Mouse (Mus musculus) limb, embryonic 14.5 days (tissue): Measurements from ENCODE around the gene Cacnb4. TPM values are rescaled to one million over a fixed set of nuclear protein-coding genes. Genes with fewer than 3 reads are reported as not detected.
A peak's percentile ranks its signal among the peaks of the same experiment; 100 is the strongest.

Experiments used
- ATAC-seq: fragments of 200-750 bp; cut with Nextera tagmentation; 2 replicates; pipeline ENCODE4 v1.8.0; 2017; ENCODE audit warnings: low read depth, moderate number of reproducible peaks, moderate TSS enrichment; ENCODE audit not compliant: low FRiP score
- DNase-seq: peaks from one replicate; pipeline ENCODE4 v3.0.0-alpha.2; 2015; ENCODE audit warnings: low spot score
- H3K27ac ChIP-seq: fragments of 300-500 bp; sonication (generic); replicated peaks from 2 replicates; pipeline ENCODE4 v1.5.1; 2014; ENCODE audit warnings: low read depth, mild to moderate bottlenecking, low read length, moderate library complexity, mixed read lengths
- H3K27me3 ChIP-seq: fragments of 300-500 bp; sonication (generic); 2 replicates; pipeline ENCODE4 v1.6.1; 2014; ENCODE audit warnings: low read length, mixed read lengths; ENCODE audit not compliant: control insufficient read depth, insufficient read depth
- H3K36me3 ChIP-seq: fragments of 300-500 bp; sonication (generic); 2 replicates; pipeline ENCODE4 v1.6.1; 2014; ENCODE audit warnings: mild to moderate bottlenecking, low read length, moderate library complexity, mixed read lengths; ENCODE audit not compliant: control insufficient read depth, insufficient read depth
- H3K4me1 ChIP-seq: fragments of 300-500 bp; sonication (generic); 2 replicates; pipeline ENCODE4 v1.6.1; 2014; ENCODE audit warnings: antibody characterized with exemption, low read length, mixed read lengths; ENCODE audit not compliant: control insufficient read depth, insufficient read depth
- H3K4me2 ChIP-seq: fragments of 300-500 bp; sonication (generic); replicated peaks from 2 replicates; pipeline ENCODE4 v1.6.1; 2014; ENCODE audit warnings: low read depth, mild to moderate bottlenecking, low read length, moderate library complexity; ENCODE audit not compliant: severe bottlenecking
- H3K4me3 ChIP-seq: fragments of 300-500 bp; sonication (generic); replicated peaks from 2 replicates; pipeline ENCODE4 v1.5.1; 2014; ENCODE audit warnings: low read length
- H3K9ac ChIP-seq: fragments of 300-500 bp; sonication (generic); 2 replicates; pipeline ENCODE4 v1.6.1; 2014; ENCODE audit warnings: mild to moderate bottlenecking, low read depth, low read length, moderate library complexity; ENCODE audit not compliant: severe bottlenecking
- H3K9me3 ChIP-seq: fragments of 300-500 bp; sonication (generic); 2 replicates; pipeline ENCODE4 v1.6.1; 2016; ENCODE audit warnings: low read length; ENCODE audit not compliant: control insufficient read depth
- POLR2A ChIP-seq: fragments of 200-500 bp; IDR thresholded peaks from 2 replicates; pipeline ENCODE4 v1.8.0; 2012; ENCODE audit warnings: inconsistent platforms, mild to moderate bottlenecking, moderate library complexity, borderline replicate concordance; ENCODE audit not compliant: insufficient read depth, insufficient read length; ENCODE audit errors: extremely low read depth
- WGBS: fragments of 180-500 bp; shearing (Covaris S2); extraction: QIAGEN DNeasy Blood & Tissue Kit; methylation state at CpG from one replicate; pipeline ENCODE4 v1.1.7; 2014; 5-methylcytosine and 5-hydroxymethylcytosine counted together
- polyA plus RNA-seq, 2 experiments: library from polyadenylated mRNA; depleted of rRNA in 1 of 2; stranded (reverse) in 1 of 2; unstranded in 1 of 2; fragments of >200 nt; fragmentation: Nextera tagmentation in 1 of 2; extraction: Ambion mirVana in 1 of 2; gene quantifications; 2 replicates each; pipeline versions ENCODE4 v1.2.1 to v1.2.3; 2012 to 2014

Cacnb4 gene
- polyA plus RNA-seq, 2 experiments: 0.81 to 0.91 TPM

- DNase-seq (no peak), ATAC-seq (no peak)
- no peak overlapping the region for H3K27ac ChIP-seq
- no peak overlapping the region for H3K4me2 ChIP-seq
- 0 out of 2 replicates have a peak, but pooled peaks cover 2% of the 10 kb centered on the region for H3K4me1 ChIP-seq
- TF ChIP-seq POLR2A: no peak
- no peak overlapping the region for H3K9ac ChIP-seq
- no peaks in the 10 kb centered on the region for H3K9me3 ChIP-seq
- no peaks in the 10 kb centered on the region for H3K27me3 ChIP-seq
- H3K36me3 ChIP-seq: no peaks in the 10 kb centered on the region
- H3K4me3 ChIP-seq: no peak overlapping the region
- 38% methylated on average over 4 of the region's 4 CpGs for WGBS
Observed at GRCm38 (mm10) chr2:52638226-52638625, 38.4 kb downstream of the Cacnb4 start.

DNA sequence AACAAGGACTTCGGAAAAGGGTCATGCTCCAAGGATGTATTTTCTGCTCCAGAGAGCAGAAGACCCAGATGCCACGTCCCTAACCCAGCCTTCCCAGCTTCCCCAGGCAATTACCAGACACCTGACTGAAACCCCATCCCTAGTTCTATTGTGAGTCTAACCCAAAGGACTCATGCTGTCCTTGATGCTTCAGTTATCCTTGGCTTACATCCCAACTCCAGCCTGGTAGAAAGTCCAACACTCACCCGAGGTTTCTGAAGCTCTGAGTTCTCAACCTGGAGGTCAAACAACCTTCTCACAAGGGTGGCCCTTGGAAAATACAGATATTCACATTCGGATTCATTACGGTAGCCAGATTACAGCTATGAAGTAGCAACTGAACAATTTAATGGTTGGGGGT lies 40.6 kb downstream of the Cacnb4 start:
- 75% methylated on average over 5 of the region's 5 CpGs for WGBS
- Histone ChIP-seq H3K4me1 (0 out of 2 replicates have a peak, but pooled peaks cover 2% of the 10 kb centered on the region), H3K9me3 (no peaks in the 10 kb centered on the region), H3K36me3 (no peaks in the 10 kb centered on the region), H3K27me3 (no peaks in the 10 kb centered on the region), H3K4me3 (no peak overlapping the region), H3K4me2 (no peak overlapping the region), H3K27ac (no peak overlapping the region), H3K9ac (no peak overlapping the region)
- no peak for TF ChIP-seq POLR2A
- ATAC-seq (no peak), DNase-seq (no peak)

DNA sequence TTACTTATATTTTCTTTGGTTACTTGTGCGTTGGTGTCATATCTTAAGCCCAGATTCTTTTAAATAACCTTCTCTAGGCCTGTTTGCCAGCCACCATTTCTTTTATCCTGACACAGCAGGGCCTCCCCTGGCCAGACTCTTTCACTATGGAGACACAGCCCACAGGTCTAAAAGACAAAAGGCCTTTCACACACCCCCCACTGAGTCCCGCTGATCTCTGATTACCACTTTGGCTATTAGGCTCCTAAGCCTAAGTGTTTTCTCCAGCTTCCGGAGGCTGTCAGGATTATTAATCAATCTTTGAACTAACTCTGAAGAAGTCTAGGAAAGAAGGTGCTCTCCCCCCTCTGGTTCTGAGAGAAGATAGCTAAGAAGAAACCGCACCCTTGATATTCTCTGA lies 41.3 kb downstream of the Cacnb4 start:
- no peak for DNase-seq
- Histone ChIP-seq H3K9ac (no peak overlapping the region), H3K4me1 (0 out of 2 replicates have a peak, but pooled peaks cover 2% of the 10 kb centered on the region), H3K9me3 (no peaks in the 10 kb centered on the region), H3K4me2 (no peak overlapping the region), H3K36me3 (no peaks in the 10 kb centered on the region), H3K27me3 (no peaks in the 10 kb centered on the region), H3K27ac (no peak overlapping the region), H3K4me3 (no peak overlapping the region)
- TF ChIP-seq POLR2A: no peak
- no peak for ATAC-seq
- 15% methylated on average over 4 of the region's 4 CpGs for WGBS

GRCm38 (mm10) chr2:52632880-52633279 lies 43.8 kb downstream of the Cacnb4 start:
- Histone ChIP-seq H3K4me2 (no peak overlapping the region), H3K9me3 (no peaks in the 10 kb centered on the region), H3K27ac (no peak overlapping the region), H3K4me1 (no peaks in the 10 kb centered on the region), H3K4me3 (no peak overlapping the region), H3K9ac (no peak overlapping the region), H3K36me3 (no peaks in the 10 kb centered on the region), H3K27me3 (no peaks in the 10 kb centered on the region)
- peak; percentile 66 for DNase-seq
- no peak for ATAC-seq
- no peak for TF ChIP-seq POLR2A
- WGBS: 7% methylated on average over 7 of the region's 7 CpGs

DNA sequence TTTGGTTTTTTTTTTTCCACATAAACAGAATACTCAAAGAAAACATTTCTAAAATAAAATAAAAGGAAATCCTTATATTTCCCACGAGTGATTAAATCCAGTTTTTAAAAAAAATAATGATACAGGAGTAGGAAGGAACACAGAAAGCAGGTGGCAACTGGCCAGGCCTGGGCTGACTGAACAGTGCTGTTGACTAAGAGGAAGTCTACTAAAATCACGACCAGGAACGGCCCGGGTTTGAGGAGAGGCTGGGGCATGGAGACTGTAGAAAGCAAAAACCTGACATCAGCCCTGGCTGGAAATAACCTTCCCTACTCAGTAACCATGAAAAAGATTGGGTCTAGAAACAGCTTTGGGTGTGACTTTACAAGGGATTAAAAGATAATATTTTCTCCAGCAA lies 48.4 kb downstream of the Cacnb4 start:
- Histone ChIP-seq H3K27ac (no peak overlapping the region), H3K4me3 (no peak overlapping the region), H3K9me3 (no peaks in the 10 kb centered on the region), H3K4me2 (no peak overlapping the region), H3K36me3 (no peaks in the 10 kb centered on the region), H3K27me3 (no peaks in the 10 kb centered on the region), H3K4me1 (0 out of 2 replicates have a peak, but pooled peaks cover 8% of the 10 kb centered on the region), H3K9ac (no peak overlapping the region)
- DNase-seq: no peak
- 58% methylated on average over 4 of the region's 4 CpGs for WGBS
- no peak for ATAC-seq
- TF ChIP-seq POLR2A: no peak

DNA sequence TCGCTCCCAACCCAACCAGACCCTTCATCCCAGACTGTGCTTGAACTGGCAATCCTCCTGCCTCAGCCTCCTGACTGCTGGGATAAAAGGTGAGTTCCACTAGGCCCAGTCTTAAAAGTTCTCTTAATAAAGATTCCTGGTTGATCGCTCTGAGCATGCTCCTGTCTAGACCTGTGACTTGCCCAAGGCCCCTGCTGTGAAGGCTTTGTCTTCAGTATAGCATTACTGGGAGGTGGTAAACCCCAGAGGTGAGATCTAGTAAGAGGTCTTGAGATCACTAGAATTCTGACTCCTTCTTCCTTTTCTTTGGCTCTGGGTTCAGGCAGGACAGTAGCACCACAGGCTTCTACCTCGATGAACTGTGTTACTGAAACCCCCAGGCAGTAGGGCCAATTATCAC lies 50.4 kb downstream of the Cacnb4 start:
- H3K36me3 ChIP-seq: no peaks in the 10 kb centered on the region
- H3K4me1 ChIP-seq: 0 out of 2 replicates have a peak, but pooled peaks cover 8% of the 10 kb centered on the region
- 91% methylated on average over 3 of the region's 3 CpGs for WGBS

More for the DNA sequence above, 50.4 kb downstream of the Cacnb4 start:
- DNase-seq (no peak), ATAC-seq (no peak)
- Histone ChIP-seq H3K27ac (no peak overlapping the region), H3K4me2 (no peak overlapping the region), H3K9ac (no peak overlapping the region), H3K4me3 (no peak overlapping the region), H3K27me3 (no peaks in the 10 kb centered on the region), H3K9me3 (no peaks in the 10 kb centered on the region)
- TF ChIP-seq POLR2A: no peak
